Mouse (Mus musculus) limb, embryonic 14.5 days (tissue): ENCODE results near the gene Mbl2. TPM values are rescaled to one million over a fixed set of nuclear protein-coding genes. Genes with fewer than 3 reads are reported as not detected.
A peak's percentile ranks its signal among the peaks of the same experiment; 100 is the strongest.
"Not testable (repeated sequence)": the region's sequence is repeated elsewhere in the genome, so short reads cannot be mapped to it uniquely, and the experiment has no call there.

Source experiments
- ATAC-seq: fragments of 200-750 bp; cut with Nextera tagmentation; 2 replicates; pipeline ENCODE4 v1.8.0; 2017; ENCODE audit warnings: low read depth, moderate number of reproducible peaks, moderate TSS enrichment; ENCODE audit not compliant: low FRiP score
- DNase-seq: peaks from one replicate; pipeline ENCODE4 v3.0.0-alpha.2; 2015; ENCODE audit warnings: low spot score
- H3K27ac ChIP-seq: fragments of 300-500 bp; sonication (generic); replicated peaks from 2 replicates; pipeline ENCODE4 v1.5.1; 2014; ENCODE audit warnings: low read depth, mild to moderate bottlenecking, low read length, moderate library complexity, mixed read lengths
- H3K27me3 ChIP-seq: fragments of 300-500 bp; sonication (generic); 2 replicates; pipeline ENCODE4 v1.6.1; 2014; ENCODE audit warnings: low read length, mixed read lengths; ENCODE audit not compliant: control insufficient read depth, insufficient read depth
- H3K36me3 ChIP-seq: fragments of 300-500 bp; sonication (generic); 2 replicates; pipeline ENCODE4 v1.6.1; 2014; ENCODE audit warnings: mild to moderate bottlenecking, low read length, moderate library complexity, mixed read lengths; ENCODE audit not compliant: control insufficient read depth, insufficient read depth
- H3K4me1 ChIP-seq: fragments of 300-500 bp; sonication (generic); 2 replicates; pipeline ENCODE4 v1.6.1; 2014; ENCODE audit warnings: antibody characterized with exemption, low read length, mixed read lengths; ENCODE audit not compliant: control insufficient read depth, insufficient read depth
- H3K4me2 ChIP-seq: fragments of 300-500 bp; sonication (generic); replicated peaks from 2 replicates; pipeline ENCODE4 v1.6.1; 2014; ENCODE audit warnings: low read depth, mild to moderate bottlenecking, low read length, moderate library complexity; ENCODE audit not compliant: severe bottlenecking
- H3K4me3 ChIP-seq: fragments of 300-500 bp; sonication (generic); replicated peaks from 2 replicates; pipeline ENCODE4 v1.5.1; 2014; ENCODE audit warnings: low read length
- H3K9ac ChIP-seq: fragments of 300-500 bp; sonication (generic); 2 replicates; pipeline ENCODE4 v1.6.1; 2014; ENCODE audit warnings: mild to moderate bottlenecking, low read depth, low read length, moderate library complexity; ENCODE audit not compliant: severe bottlenecking
- H3K9me3 ChIP-seq: fragments of 300-500 bp; sonication (generic); 2 replicates; pipeline ENCODE4 v1.6.1; 2016; ENCODE audit warnings: low read length; ENCODE audit not compliant: control insufficient read depth
- POLR2A ChIP-seq: fragments of 200-500 bp; IDR thresholded peaks from 2 replicates; pipeline ENCODE4 v1.8.0; 2012; ENCODE audit warnings: inconsistent platforms, mild to moderate bottlenecking, moderate library complexity, borderline replicate concordance; ENCODE audit not compliant: insufficient read depth, insufficient read length; ENCODE audit errors: extremely low read depth
- WGBS: fragments of 180-500 bp; shearing (Covaris S2); extraction: QIAGEN DNeasy Blood & Tissue Kit; methylation state at CpG from one replicate; pipeline ENCODE4 v1.1.7; 2014; 5-methylcytosine and 5-hydroxymethylcytosine counted together
- polyA plus RNA-seq, 2 experiments: library from polyadenylated mRNA; depleted of rRNA in 1 of 2; stranded (reverse) in 1 of 2; unstranded in 1 of 2; fragments of >200 nt; fragmentation: Nextera tagmentation in 1 of 2; extraction: Ambion mirVana in 1 of 2; gene quantifications; 2 replicates each; pipeline versions ENCODE4 v1.2.1 to v1.2.3; 2012 to 2014

Gene Mbl2
- polyA plus RNA-seq, 2 experiments, result not detected

GRCm38 (mm10) chr19:30205159-30205816, 27.5 kb upstream of the Mbl2 start:
- Histone ChIP-seq H3K4me2 (no peak overlapping the region), H3K36me3 (no peaks in the 10 kb centered on the region), H3K9me3 (peaks cover 3% of the 10 kb centered on the region; the same call in 1 of the 2 replicates), H3K4me3 (no peak overlapping the region), H3K9ac (no peak overlapping the region), H3K27me3 (no peaks in the 10 kb centered on the region), H3K27ac (no peak overlapping the region), H3K4me1 (no peaks in the 10 kb centered on the region)
- 17% methylated on average over 12 of the region's 12 CpGs for WGBS
- DNase-seq, result peak; percentile 61
- no peak for ATAC-seq
- no peak for TF ChIP-seq POLR2A

- H3K9me3 ChIP-seq, result peaks cover 3% of the 10 kb centered on the region; the same call in 1 of the 2 replicates
- no peaks in the 10 kb centered on the region for H3K27me3 ChIP-seq
- H3K9ac ChIP-seq, result no peak overlapping the region
- H3K27ac ChIP-seq, result no peak overlapping the region
- no peak for DNase-seq
- 74% methylated on average over 4 of the region's 4 CpGs for WGBS
- H3K4me3 ChIP-seq, result no peak overlapping the region
- no peak overlapping the region for H3K4me2 ChIP-seq
- no peak for TF ChIP-seq POLR2A
- no peaks in the 10 kb centered on the region for H3K36me3 ChIP-seq
- no peaks in the 10 kb centered on the region for H3K4me1 ChIP-seq
- no peak for ATAC-seq
Measured at GRCm38 (mm10) chr19:30205874-30206273, 26.9 kb upstream of the Mbl2 start.

- no peak overlapping the region for H3K4me3 ChIP-seq
- no peak overlapping the region for H3K9ac ChIP-seq
- ATAC-seq, result no peak
- no peaks in the 10 kb centered on the region for H3K36me3 ChIP-seq
- WGBS, result 88% methylated on average over 1 of the region's 1 CpGs
- H3K27me3 ChIP-seq, result no peaks in the 10 kb centered on the region
- DNase-seq, result no peak
- H3K4me2 ChIP-seq, result no peak overlapping the region
- no peak for TF ChIP-seq POLR2A
- peaks cover 3% of the 10 kb centered on the region; the same call in 1 of the 2 replicates for H3K9me3 ChIP-seq
- no peaks in the 10 kb centered on the region for H3K4me1 ChIP-seq
- H3K27ac ChIP-seq, result no peak overlapping the region
Measured at GRCm38 (mm10) chr19:30206981-30207380, 25.8 kb upstream of the Mbl2 start.

- 83% methylated on average over 8 of the region's 8 CpGs for WGBS
- not testable (repeated sequence) for H3K9ac ChIP-seq, DNase-seq, ATAC-seq, H3K4me1 ChIP-seq, H3K4me2 ChIP-seq, H3K27me3 ChIP-seq, H3K36me3 ChIP-seq, H3K4me3 ChIP-seq, H3K27ac ChIP-seq, H3K9me3 ChIP-seq
Measured at GRCm38 (mm10) chr19:30209006-30209405, 23.7 kb upstream of the Mbl2 start.

GRCm38 (mm10) chr19:30214026-30214425, 18.7 kb upstream of the Mbl2 start:
- H3K4me3 ChIP-seq, result no peak overlapping the region
- no peaks in the 10 kb centered on the region for H3K4me1 ChIP-seq
- H3K4me2 ChIP-seq, result no peak overlapping the region
- H3K27me3 ChIP-seq, result no peaks in the 10 kb centered on the region
- 24% methylated on average over 2 of the region's 2 CpGs for WGBS
- no peak for DNase-seq
- ATAC-seq, result no peak
- TF ChIP-seq POLR2A, result no peak
- no peaks in the 10 kb centered on the region for H3K9me3 ChIP-seq
- no peak overlapping the region for H3K27ac ChIP-seq
- no peaks in the 10 kb centered on the region for H3K36me3 ChIP-seq
- no peak overlapping the region for H3K9ac ChIP-seq

GRCm38 (mm10) chr19:30215736-30216135, 17.0 kb upstream of the Mbl2 start:
- not testable (repeated sequence) for DNase-seq, H3K4me1 ChIP-seq, H3K9ac ChIP-seq, H3K27me3 ChIP-seq, H3K9me3 ChIP-seq, ATAC-seq, H3K4me2 ChIP-seq, H3K27ac ChIP-seq, H3K36me3 ChIP-seq, H3K4me3 ChIP-seq
- WGBS, result 69% methylated on average over 2 of the region's 2 CpGs
